Mouse (Mus musculus) myocyte (in vitro differentiated cells): ENCODE results near the gene Tbce.
A peak's percentile ranks its signal among the peaks of the same experiment; 100 is the strongest.

Experiments
- CEBPB ChIP-seq: IDR thresholded peaks from 2 replicates; pipeline ENCODE4 v1.6.1; 2011; ENCODE audit warnings: mild to moderate bottlenecking, moderate library complexity; ENCODE audit not compliant: poor library complexity, insufficient read depth, severe bottlenecking
- E2F4 ChIP-seq: IDR thresholded peaks from one replicate; pipeline ENCODE4 v1.6.1; 2011; ENCODE audit warnings: mild to moderate bottlenecking, control low read depth, moderate library complexity; ENCODE audit not compliant: insufficient read depth
- MAX ChIP-seq: IDR thresholded peaks from one replicate; pipeline ENCODE4 v1.6.1; 2011; ENCODE audit warnings: low read depth, mild to moderate bottlenecking, control low read depth
- MYOD1 ChIP-seq, 3 experiments: IDR thresholded peaks; one replicate each; pipeline ENCODE4 v1.6.1; 2011; ENCODE audit warnings: control low read depth in 2 of 3, low read depth in 2 of 3, mild to moderate bottlenecking in 2 of 3, moderate library complexity in 1 of 3; ENCODE audit not compliant: insufficient read length in 2 of 3, control insufficient read depth in 1 of 3
- MYOG ChIP-seq, 3 experiments: IDR thresholded peaks; one replicate each; pipeline ENCODE4 v1.6.1; 2011; ENCODE audit warnings: control low read depth in 2 of 3, low read depth in 2 of 3, mild to moderate bottlenecking in 2 of 3; ENCODE audit not compliant: insufficient read length in 2 of 3, control insufficient read depth in 1 of 3, insufficient read depth in 1 of 3
- POLR2A ChIP-seq: IDR thresholded peaks from one replicate; pipeline ENCODE4 v1.6.1; 2011; ENCODE audit warnings: low read depth, mild to moderate bottlenecking, control low read depth, moderate library complexity; ENCODE audit not compliant: insufficient read length
- POLR2AphosphoS2 ChIP-seq: IDR thresholded peaks from one replicate; pipeline ENCODE4 v1.6.1; 2011; ENCODE audit warnings: low read depth, control low read depth; ENCODE audit not compliant: insufficient read length
- TCF12 ChIP-seq: IDR thresholded peaks from one replicate; pipeline ENCODE4 v1.6.1; 2011; ENCODE audit warnings: mild to moderate bottlenecking, control low read depth; ENCODE audit not compliant: poor library complexity, insufficient read depth, severe bottlenecking
- USF1 ChIP-seq: IDR thresholded peaks from one replicate; pipeline ENCODE4 v1.6.1; 2011; ENCODE audit warnings: low read depth, mild to moderate bottlenecking, control low read depth, moderate library complexity

GRCm38 (mm10) chr13:13969796-13970195 lies 69.6 kb downstream of the Tbce start:
- TF ChIP-seq POLR2A (no peak), MYOD1 (IDR thresholded peaks at IDR 0.05; ENCODE audit: control insufficient read depth in 1 of 3, insufficient read length in 2 of 3, low read depth in 2 of 3) (no peak), E2F4 (no peak), TCF12 (no peak), USF1 (no peak), CEBPB (peak; percentile 76), MYOG (IDR thresholded peaks at IDR 0.05; ENCODE audit: control insufficient read depth in 1 of 3, insufficient read depth in 1 of 3, insufficient read length in 2 of 3, low read depth in 2 of 3) (no peak), MAX (no peak), POLR2AphosphoS2 (no peak)
